In the genomic region with DNA sequence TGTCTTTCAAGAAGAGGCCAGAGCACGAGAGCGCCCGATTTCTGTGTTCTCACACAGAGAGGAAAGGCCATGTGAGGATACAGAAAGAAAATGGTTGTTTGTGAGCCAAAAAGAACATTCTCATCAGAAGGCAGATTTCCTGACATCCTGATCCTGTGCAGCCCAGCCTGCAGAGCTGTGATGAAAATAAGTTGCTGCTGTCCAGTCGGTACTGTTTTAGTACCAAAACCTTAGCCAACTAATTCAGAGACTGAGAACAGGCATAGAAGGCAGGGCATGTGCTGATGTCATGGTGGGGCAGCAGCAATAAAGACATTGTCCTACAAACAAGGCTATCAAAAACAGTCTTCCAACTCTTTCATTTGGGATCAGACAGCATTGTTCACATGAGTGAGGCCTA, we compare ENCODE assay signal across 21 mouse cellular contexts.
DNase-seq lines count a peak whose midpoint lies in the region; ATAC-seq and TF ChIP-seq lines count a peak whose summit lies in the region.
"Had no signal": no experiment of that assay in that cellular context is flagged by ENCODE, and none has a peak within 500 bp of the region (broad histone marks: within the 10 kb centered on the region; RNA-seq: fewer than 3 reads in every experiment).

No protein-coding gene starts in this region.

- no peaks in the 10 kb centered on the region for H3K9me3 ChIP-seq in heart, postnatal 0 days (replicated peaks; ENCODE audit: control insufficient read depth, low read length)
- no peaks in the 10 kb centered on the region for H3K9me3 ChIP-seq in heart, embryonic 11.5 days (replicated peaks; ENCODE audit: control insufficient read depth, low read length)
- no peaks in the 10 kb centered on the region for H3K9me3 ChIP-seq in lung, postnatal 0 days (ENCODE audit: low read length)
- H3K9me3 ChIP-seq: hindbrain, embryonic 10.5 days; liver, embryonic 15.5 days; midbrain, embryonic 12.5 days; neural tube, embryonic 12.5 days had no signal

- H3K27me3 ChIP-seq in heart, postnatal 0 days (ENCODE audit: control insufficient read depth, insufficient read depth, low read length) = no peaks in the 10 kb centered on the region
- H3K27me3 ChIP-seq in heart, embryonic 11.5 days (ENCODE audit: control insufficient read depth, insufficient read depth, low read length) = no peaks in the 10 kb centered on the region
- no peaks in the 10 kb centered on the region for H3K27me3 ChIP-seq in lung, postnatal 0 days (replicated peaks; ENCODE audit: insufficient read depth, low read length)
- H3K27me3 ChIP-seq: CH12.LX; liver, embryonic 15.5 days; midbrain, embryonic 12.5 days; neural tube, embryonic 12.5 days had no signal

- ATAC-seq in heart, postnatal 0 days (ENCODE audit: insufficient read depth, low read depth) = no peak
- ATAC-seq in heart, embryonic 11.5 days (replicated peaks; ENCODE audit: insufficient number of reproducible peaks, low FRiP score, low TSS enrichment) = no peak
- no peak for ATAC-seq in lung, postnatal 0 days
- ATAC-seq: forebrain, embryonic 16.5 days; hindbrain, postnatal 0 days; intestine, postnatal 0 days had no signal

- DNase-seq in cerebellum, postnatal 36 days = peak; percentile 6 to 10
- no peak for DNase-seq in cerebellum, adult 11-12 months
- DNase-seq in heart, postnatal 0 days (ENCODE audit: low spot score) = peak; percentile 18
- peak; percentile 9 for DNase-seq in lung, postnatal 0 days (ENCODE audit: low spot score)
- no peak for DNase-seq in lung, adult 18-20 months
- no peak for DNase-seq in layer of hippocampus, adult 8-10 months (ENCODE audit: low spot score in 2 of 2)
- no peak for DNase-seq in layer of hippocampus, adult 2 months (ENCODE audit: low spot score in 2 of 2)
- DNase-seq: adrenal gland, postnatal 25 days; embryo, embryonic 11 days; gastrocnemius, adult 2 months; right cerebral cortex, adult 18-20 months; thymus, postnatal 14 days had no signal

- no peak for TF ChIP-seq CTCF in heart, postnatal 0 days (IDR thresholded peaks at IDR 0.05; ENCODE audit: low read depth)
- TF ChIP-seq CTCF in lung, postnatal 0 days (IDR thresholded peaks at IDR 0.05) = no peak
- TF ChIP-seq CTCF in layer of hippocampus, adult 2 months (conservative IDR thresholded peaks at IDR 0.05) = no peak

- no peaks in the 10 kb centered on the region for H3K4me1 ChIP-seq in heart, postnatal 0 days (ENCODE audit: control insufficient read depth, insufficient read depth)
- H3K4me1 ChIP-seq in heart, embryonic 11.5 days (ENCODE audit: control insufficient read depth, insufficient read depth, low read length) = no peaks in the 10 kb centered on the region
- H3K4me1 ChIP-seq in lung, postnatal 0 days (ENCODE audit: insufficient read depth, low read depth, low read length) = no peaks in the 10 kb centered on the region
- H3K4me1 ChIP-seq: hindbrain, embryonic 10.5 days; liver, embryonic 15.5 days; midbrain, embryonic 12.5 days; neural tube, embryonic 12.5 days had no signal

- no peaks in the 10 kb centered on the region for H3K36me3 ChIP-seq in heart, postnatal 0 days (replicated peaks; ENCODE audit: control insufficient read depth, insufficient read depth, low read length)
- H3K36me3 ChIP-seq in heart, embryonic 11.5 days (ENCODE audit: control insufficient read depth, insufficient read depth, low read length) = no peaks in the 10 kb centered on the region
- H3K36me3 ChIP-seq in lung, postnatal 0 days (ENCODE audit: insufficient read depth, low read length) = no peaks in the 10 kb centered on the region
- H3K36me3 ChIP-seq: hindbrain, embryonic 10.5 days; liver, embryonic 15.5 days; midbrain, embryonic 12.5 days; neural tube, embryonic 12.5 days had no signal

- WGBS in heart, postnatal 0 days = 56% methylated on average over 4 of the region's 4 CpGs
- WGBS in heart, embryonic 11.5 days (ENCODE audit: insufficient replicate concordance) = 78% methylated on average over 4 of the region's 4 CpGs
- WGBS in lung, postnatal 0 days = 65% methylated on average over 4 of the region's 4 CpGs

- no peak overlapping the region for H3K27ac ChIP-seq in heart, postnatal 0 days (ENCODE audit: low read depth)
- H3K27ac ChIP-seq in heart, embryonic 11.5 days (ENCODE audit: low read depth, low read length) = no peak overlapping the region
- no peak overlapping the region for H3K27ac ChIP-seq in lung, postnatal 0 days (ENCODE audit: low read length)
- no peak overlapping the region for H3K27ac ChIP-seq in layer of hippocampus, adult 2 months
- H3K27ac ChIP-seq: gastrocnemius, adult 2 months; hindbrain, embryonic 10.5 days; hindbrain, postnatal 0 days; liver, embryonic 15.5 days; midbrain, embryonic 12.5 days; neural tube, embryonic 12.5 days had no signal

- H3K4me2 ChIP-seq in heart, postnatal 0 days (ENCODE audit: low read depth, low read length) = no peak overlapping the region
- no peak overlapping the region for H3K4me2 ChIP-seq in heart, embryonic 11.5 days
- no peak overlapping the region for H3K4me2 ChIP-seq in lung, postnatal 0 days (replicated peaks; ENCODE audit: low read depth, low read length)
- H3K4me2 ChIP-seq: liver, embryonic 15.5 days; midbrain, embryonic 12.5 days; neural tube, embryonic 12.5 days had no signal

- TF ChIP-seq EP300 in heart, postnatal 0 days (IDR thresholded peaks at IDR 0.05; ENCODE audit: low read depth) = no peak
- no peak for TF ChIP-seq EP300 in lung, postnatal 0 days (IDR thresholded peaks at IDR 0.05)

- H3K4me3 ChIP-seq in heart, postnatal 0 days (ENCODE audit: low read depth, low read length) = no peak overlapping the region
- H3K4me3 ChIP-seq in heart, embryonic 11.5 days (ENCODE audit: low read depth, low read length) = no peak overlapping the region
- H3K4me3 ChIP-seq in lung, postnatal 0 days (ENCODE audit: low read depth, low read length) = no peak overlapping the region
- no peak overlapping the region for H3K4me3 ChIP-seq in layer of hippocampus, adult 2 months
- H3K4me3 ChIP-seq: gastrocnemius, adult 2 months; hindbrain, embryonic 10.5 days; liver, embryonic 15.5 days; midbrain, embryonic 12.5 days; neural tube, embryonic 12.5 days had no signal

- H3K9ac ChIP-seq in heart, postnatal 0 days (replicated peaks; ENCODE audit: low read depth, low read length) = no peak overlapping the region
- no peak overlapping the region for H3K9ac ChIP-seq in heart, embryonic 11.5 days (ENCODE audit: low read depth, low read length)
- no peak overlapping the region for H3K9ac ChIP-seq in lung, postnatal 0 days (replicated peaks; ENCODE audit: low read depth)
- H3K9ac ChIP-seq: liver, embryonic 15.5 days; midbrain, embryonic 12.5 days; neural tube, embryonic 12.5 days had no signal

Comparison
In these comparisons a context has a peak if more than half of its experiments do, and no peak if none do; other contexts are left out.
1. DNase-seq: peak in cerebellum, postnatal 36 days (2 of 2), heart, postnatal 0 days (single experiment) and lung, postnatal 0 days (single experiment); none in cerebellum, adult 11-12 months (single experiment), lung, adult 18-20 months (0 of 2), layer of hippocampus, adult 8-10 months (0 of 2) and layer of hippocampus, adult 2 months (0 of 2).